8 mouse cellular contexts compared by ENCODE assay signal in the genomic region with DNA sequence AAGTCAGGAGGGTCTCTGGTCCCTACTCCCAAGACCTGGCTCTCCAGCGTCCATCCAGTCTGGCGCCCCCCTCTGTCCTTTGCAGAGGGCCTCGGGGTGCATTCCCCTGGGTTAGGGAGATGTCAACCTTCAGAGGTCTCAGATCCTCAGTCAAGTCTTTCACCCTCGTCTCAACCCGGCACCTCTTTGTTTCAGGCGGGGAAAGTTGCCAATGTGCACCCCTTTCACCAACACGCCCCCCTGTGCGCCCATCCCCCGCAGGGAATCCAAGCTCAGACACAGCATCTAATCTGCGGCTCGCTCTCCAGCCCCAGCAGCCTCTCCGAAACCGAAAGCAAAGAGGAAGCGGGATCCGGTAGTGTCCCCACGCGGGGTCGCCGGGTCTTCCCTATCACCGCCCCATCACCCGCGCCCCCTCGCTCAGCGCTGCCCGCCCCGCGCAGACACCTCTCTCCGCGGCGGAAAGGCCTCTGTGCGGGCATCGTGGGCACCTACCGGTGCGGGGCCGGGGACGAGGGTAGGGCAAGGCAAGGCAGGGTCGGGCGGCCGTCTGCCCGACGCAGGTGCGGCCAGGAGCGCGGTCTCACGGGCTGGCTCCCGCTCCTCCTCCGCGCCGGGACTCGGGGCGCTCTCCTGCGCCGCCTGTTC. TPM values are rescaled to one million over a fixed set of nuclear protein-coding genes. Genes with fewer than 3 reads are reported as not detected.
DNase-seq lines count a peak whose midpoint lies in the region; ATAC-seq and TF ChIP-seq lines count a peak whose summit lies in the region.

No protein-coding gene starts in this region.

- CTCF ChIA-PET in Patski (lab: Charles Lee) = interaction anchor here (2.2 kb wide), 1 partner anchor 88 kb away, joined by 5 read pairs; no protein-coding TSS in a partner anchor

- DNase-seq in Patski (ENCODE audit: low read depth, low spot score) = no peak
- peak; percentile 83 for DNase-seq in cerebellum, adult 9-11 months
- DNase-seq in frontal cortex, postnatal 36 days (ENCODE audit: low spot score in 2 of 2) = peak; percentile 49 to 50
- DNase-seq in hindbrain, embryonic 14.5 days (ENCODE audit: low spot score) = peak; percentile 51
- peak; percentile 52 to 79 for DNase-seq in left cerebral cortex, postnatal 10 days (ENCODE audit: extremely low spot score in 1 of 2, low spot score in 2 of 2)
- DNase-seq in right cerebral cortex, postnatal 14 days = peak; percentile 55
- DNase-seq in c-Kit-positive CD71-positive TER-119-positive erythroid progenitor cells, embryonic 14.5 days (ENCODE audit: low spot score) = no peak

- peak overlapping the region; percentile 84 for H3K27ac ChIP-seq in hindbrain, embryonic 14.5 days

- H3K4me2 ChIP-seq in hindbrain, embryonic 14.5 days (replicated peaks) = peak overlapping the region; percentile 75

- POLR2A ChIA-PET in Patski (lab: Charles Lee) = no interaction called here

- H3K4me1 ChIP-seq in hindbrain, embryonic 14.5 days (replicated peaks; ENCODE audit: control insufficient read depth, insufficient read depth, low read length) = peaks cover 17% of the 10 kb centered on the region

- peak overlapping the region; percentile 89 for H3K9ac ChIP-seq in hindbrain, embryonic 14.5 days

- TF ChIP-seq CTCF in Patski (IDR thresholded peaks at IDR 0.05) = peak; percentile 70

- H3K36me3 ChIP-seq in hindbrain, embryonic 14.5 days (replicated peaks; ENCODE audit: control insufficient read depth, insufficient read depth) = no peaks in the 10 kb centered on the region

- H3K4me3 ChIP-seq in hindbrain, embryonic 14.5 days (replicated peaks; ENCODE audit: low read length) = peak overlapping the region; percentile 88

- no peaks in the 10 kb centered on the region for H3K9me3 ChIP-seq in hindbrain, embryonic 14.5 days (ENCODE audit: control insufficient read depth, low read length)

- in situ Hi-C loops in Patski (cut with MboI; ENCODE audit: low pct_unique_long_range_greater_than_20kb) = no loop called here

- intact Hi-C loops in left cerebral cortex, postnatal 10 days (cut with DNase I) = loop anchor here (2.0 kb wide), 1 partner anchor 88 kb away; no protein-coding TSS in a partner anchor

- WGBS in hindbrain, embryonic 14.5 days = 1% methylated on average over 47 of the region's 53 CpGs

- ATAC-seq in Patski = peak; percentile 47
- peak; percentile 80 for ATAC-seq in hindbrain, embryonic 14.5 days (ENCODE audit: low FRiP score)
- ATAC-seq in megakaryocyte, adult 5-6 weeks (ENCODE audit: poor library complexity, severe bottlenecking) = peak; percentile 76

- peaks cover 6% of the 10 kb centered on the region for H3K27me3 ChIP-seq in Patski
- H3K27me3 ChIP-seq in hindbrain, embryonic 14.5 days (ENCODE audit: control insufficient read depth, insufficient read depth, low read length) = no peaks in the 10 kb centered on the region

RNA-seq across cellular contexts. Expression of gene Tmem229b, which starts 0.8 kb away (rescaled TPM):
- polyA plus RNA-seq in Patski (2021) = 5.6 TPM
- polyA plus RNA-seq in hindbrain, embryonic 14.5 days (2014; fragmentation: Nextera tagmentation; extraction: Ambion mirVana) = 62.2 and 69.6 TPM in 2 replicates
- total RNA-seq in left cerebral cortex, postnatal 10 days (2021) = 100 to 1,000 TPM; 105 to 109 TPM
- 49.1 and 55.5 TPM in 2 replicates for total RNA-seq in megakaryocyte, adult 5-6 weeks (2015)
- 67.2 and 70.6 TPM in 2 replicates for total RNA-seq in megakaryocyte, adult 5-6 weeks (2017)

RNA-seq across cellular contexts. Expression of gene Plekhh1, which starts 22.4 kb away (rescaled TPM):
- polyA plus RNA-seq in Patski (2021) = 3.9 TPM
- polyA plus RNA-seq in hindbrain, embryonic 14.5 days (2014; fragmentation: Nextera tagmentation; extraction: Ambion mirVana) = 2.4 and 2.8 TPM in 2 replicates
- 1 to 10 TPM; 3.2 to 3.3 TPM for total RNA-seq in left cerebral cortex, postnatal 10 days (2021)
- total RNA-seq in megakaryocyte, adult 5-6 weeks (2015) = 0.76 and 0.96 TPM in 2 replicates
- 0.37 and 0.98 TPM in 2 replicates for total RNA-seq in megakaryocyte, adult 5-6 weeks (2017)

Comparison
In these comparisons a context has a peak if more than half of its experiments do, and no peak if none do; other contexts are left out.
1. DNase-seq: peak in cerebellum, adult 9-11 months (single experiment), frontal cortex, postnatal 36 days (2 of 2), hindbrain, embryonic 14.5 days (single experiment), left cerebral cortex, postnatal 10 days (2 of 2) and right cerebral cortex, postnatal 14 days (single experiment); none in Patski (single experiment) and c-Kit-positive CD71-positive TER-119-positive erythroid progenitor cells, embryonic 14.5 days (single experiment).
2. Peak in every context shown above with its lines, with median percentiles within 50 percentile points of each other: ATAC-seq.